Mouse (Mus musculus) neural tube, embryonic 13.5 days (tissue): ENCODE measurements around the gene Gm3033. TPM values are rescaled to one million over a fixed set of nuclear protein-coding genes. Genes with fewer than 3 reads are reported as not detected.
"Not testable (repeated sequence)": the region's sequence is repeated elsewhere in the genome, so short reads cannot be mapped to it uniquely, and the experiment has no call there.

Source experiments
- ATAC-seq: fragments of 200-750 bp; cut with Nextera tagmentation; 2 replicates; pipeline ENCODE4 v1.8.0; 2017; ENCODE audit warnings: low read depth, mild to moderate bottlenecking, moderate TSS enrichment, moderate library complexity
- H3K27ac ChIP-seq: fragments of 300-500 bp; sonication (generic); replicated peaks from 2 replicates; pipeline ENCODE4 v1.5.1; 2015; ENCODE audit warnings: moderate library complexity, mild to moderate bottlenecking, inconsistent platforms
- H3K27me3 ChIP-seq: fragments of 300-500 bp; sonication (generic); 2 replicates; pipeline ENCODE4 v1.6.1; 2015; ENCODE audit warnings: mild to moderate bottlenecking, inconsistent platforms
- H3K36me3 ChIP-seq: fragments of 300-500 bp; sonication (generic); 2 replicates; pipeline ENCODE4 v1.6.1; 2015; ENCODE audit warnings: mild to moderate bottlenecking, inconsistent platforms
- H3K4me1 ChIP-seq: fragments of 300-500 bp; sonication (generic); replicated peaks from 2 replicates; pipeline ENCODE4 v1.6.1; 2015; ENCODE audit warnings: inconsistent platforms
- H3K4me2 ChIP-seq: fragments of 300-500 bp; sonication (generic); 2 replicates; pipeline ENCODE4 v1.6.1; 2015; ENCODE audit warnings: inconsistent platforms, mild to moderate bottlenecking, moderate library complexity
- H3K4me3 ChIP-seq: fragments of 300-500 bp; sonication (generic); 2 replicates; pipeline ENCODE4 v1.5.1; 2015; ENCODE audit warnings: mild to moderate bottlenecking, inconsistent platforms
- H3K9ac ChIP-seq: fragments of 300-500 bp; sonication (generic); 2 replicates; pipeline ENCODE4 v1.6.1; 2015; ENCODE audit warnings: moderate library complexity, mild to moderate bottlenecking, inconsistent platforms
- H3K9me3 ChIP-seq: fragments of 300-500 bp; sonication (generic); 2 replicates; pipeline ENCODE4 v1.6.1; 2016; ENCODE audit warnings: inconsistent platforms
- WGBS: fragments of 180-500 bp; shearing (Covaris S2); methylation state at CpG from one replicate; pipeline ENCODE4 v1.1.7; 2015; 5-methylcytosine and 5-hydroxymethylcytosine counted together
- polyA plus RNA-seq: library from polyadenylated mRNA; unstranded; fragments of >200 nt; fragmentation: Nextera tagmentation; extraction: Ambion mirVana; gene quantifications from 2 replicates; pipeline ENCODE4 v1.2.1, GENCODE M21; 2015

The Gm3033 gene
- polyA plus RNA-seq = 0.31 TPM in 1 of 2 replicates, not detected in the other

DNA sequence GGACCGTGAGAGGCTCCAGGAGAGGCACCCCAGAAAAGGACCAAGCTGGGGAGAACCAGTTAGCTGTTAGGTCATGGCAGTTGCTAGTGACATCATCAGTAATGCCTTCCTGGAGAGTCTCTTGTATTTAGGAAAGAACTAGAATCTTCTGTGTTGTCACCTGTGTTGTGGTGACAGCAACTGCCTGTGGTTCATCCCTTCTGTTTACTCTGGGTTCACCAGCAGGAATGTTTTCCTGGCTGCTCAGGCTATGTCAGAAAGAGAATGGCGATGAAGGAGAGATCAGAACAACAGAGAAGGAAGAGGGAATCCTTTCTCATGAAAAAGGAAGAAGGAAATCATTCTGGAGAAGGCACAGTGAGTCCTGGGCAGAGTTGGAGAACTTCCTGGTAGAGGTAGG lies at the start of gene Gm3033:
Gene Gm3033, plus strand, starts transcription at position 301 of the 400 bp plus-strand sequence.
- no CpG with 5 or more reads among the region's 2 CpGs for WGBS
- H3K27me3 ChIP-seq, ATAC-seq, H3K9ac ChIP-seq, H3K9me3 ChIP-seq, H3K27ac ChIP-seq, H3K36me3 ChIP-seq, H3K4me1 ChIP-seq, H3K4me2 ChIP-seq, H3K4me3 ChIP-seq: not testable (repeated sequence)

DNA sequence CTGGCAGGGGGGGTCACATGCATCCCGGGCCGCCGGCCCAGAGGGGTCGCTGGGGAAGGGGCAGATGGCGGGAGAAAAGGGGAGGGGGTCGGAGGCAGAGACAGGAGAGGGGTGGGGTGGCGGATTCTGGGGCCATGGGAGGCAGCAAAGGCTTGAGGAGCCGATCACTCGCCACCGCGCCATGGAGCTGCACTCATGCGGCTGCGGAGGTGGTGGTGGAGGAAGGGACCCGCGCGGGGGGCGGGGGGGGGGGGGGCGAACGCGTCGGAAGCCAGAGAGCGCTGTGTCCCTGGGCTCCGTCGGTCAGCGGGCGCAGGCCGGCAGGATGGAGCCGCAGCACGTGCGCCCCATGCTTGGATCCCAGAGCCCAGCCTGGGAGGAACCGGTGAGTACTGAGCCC lies 36.3 kb upstream of the Gm3033 start, which contains the start of gene Gm3002:
Gene Gm3002, plus strand, starts transcription at position 301 of the 400 bp plus-strand sequence.
- WGBS = no CpG with 5 or more reads among the region's 31 CpGs
- not testable (repeated sequence) for H3K36me3 ChIP-seq, H3K4me3 ChIP-seq, H3K9ac ChIP-seq, H3K9me3 ChIP-seq, H3K27me3 ChIP-seq, ATAC-seq, H3K4me2 ChIP-seq, H3K4me1 ChIP-seq, H3K27ac ChIP-seq

DNA sequence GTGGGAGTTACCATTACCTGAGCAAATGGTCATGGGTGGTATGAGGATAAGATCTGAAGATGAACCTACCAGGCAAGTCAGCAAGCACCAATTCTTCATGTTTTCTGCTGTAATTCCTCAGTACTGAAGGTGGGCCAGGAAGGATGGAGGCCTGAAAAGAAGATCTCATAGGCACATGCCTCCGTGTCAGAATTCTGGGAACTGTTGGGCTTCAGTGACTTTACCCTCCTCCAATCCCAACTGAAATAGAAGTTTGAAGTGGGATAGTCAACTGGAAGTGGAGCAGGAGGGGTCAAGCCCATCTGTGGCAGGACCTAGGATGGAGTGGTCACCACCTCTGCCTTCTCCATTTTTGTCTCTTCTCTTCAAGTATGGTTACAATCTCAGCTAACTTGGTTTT lies 37.8 kb downstream of the Gm3033 start, which contains the start of gene Gm2916:
Gene Gm2916, plus strand, starts transcription at position 301 of the 400 bp plus-strand sequence.
- not testable (repeated sequence) for ATAC-seq, H3K27me3 ChIP-seq
- no CpG with 5 or more reads among the region's 1 CpGs for WGBS

More for the DNA sequence above, 37.8 kb downstream of the Gm3033 start, which contains the start of gene Gm2916:
- not testable (repeated sequence) for H3K4me3 ChIP-seq, H3K9me3 ChIP-seq, H3K36me3 ChIP-seq, H3K9ac ChIP-seq, H3K4me1 ChIP-seq, H3K27ac ChIP-seq, H3K4me2 ChIP-seq

Other genes starting within 250 kb of the Gm3033 start
- gene Gm3012, start 211.7 kb upstream of the Gm3033 start, polyA plus RNA-seq = not detected in 2 replicates
- 11.6 and 12.3 TPM in 2 replicates for gene Gm3020, start 194.2 kb upstream of the Gm3033 start, polyA plus RNA-seq
- gene Gm3043, start 157.5 kb upstream of the Gm3033 start, polyA plus RNA-seq = not detected in 2 replicates
- gene Gm3002, start 36.2 kb upstream of the Gm3033 start, polyA plus RNA-seq = 3.0 and 3.2 TPM in 2 replicates
- gene Gm2916, start 37.9 kb downstream of the Gm3033 start, polyA plus RNA-seq = not detected in 2 replicates
- gene Gm3029, start 85.5 kb downstream of the Gm3033 start, polyA plus RNA-seq = not detected in 2 replicates
- gene Gm3095, start 117.3 kb downstream of the Gm3033 start, polyA plus RNA-seq = 1.5 and 1.6 TPM in 2 replicates
- not detected in 2 replicates for gene Gm3099, start 152.1 kb downstream of the Gm3033 start, polyA plus RNA-seq
- gene Gm5796, start 177.7 kb downstream of the Gm3033 start, polyA plus RNA-seq = 1.6 and 2.4 TPM in 2 replicates
- not detected in 2 replicates for gene Gm3115, start 237.9 kb downstream of the Gm3033 start, polyA plus RNA-seq